Mouse (Mus musculus): ENCODE results near the gene Paqr6. TPM values are rescaled to one million over a fixed set of nuclear protein-coding genes. Genes with fewer than 3 reads are reported as not detected.
A peak's percentile ranks its signal among the peaks of the same experiment; 100 is the strongest.
"Not testable (repeated sequence)": the region's sequence is repeated elsewhere in the genome, so short reads cannot be mapped to it uniquely, and the experiment has no call there.

The Paqr6 gene
- polyA plus RNA-seq, 1 experiment from 2014 or later = 3.2 TPM

- H3K36me3 ChIP-seq (ENCODE audit: control insufficient read depth, insufficient read depth); H3K27me3 ChIP-seq (ENCODE audit: control insufficient read depth, insufficient read depth, low read length); H3K27ac ChIP-seq (ENCODE audit: low read length); H3K9me3 ChIP-seq (replicated peaks; ENCODE audit: control insufficient read depth, low read length); H3K9ac ChIP-seq (ENCODE audit: low read length); ATAC-seq (replicated peaks; ENCODE audit: extremely low read depth, insufficient read depth, low FRiP score); H3K4me3 ChIP-seq (ENCODE audit: low read length); H3K4me1 ChIP-seq (ENCODE audit: control insufficient read depth, insufficient read depth, low read length): not testable (repeated sequence)
- peak overlapping the region; percentile 48 for H3K4me2 ChIP-seq (ENCODE audit: low read depth, low read length)
- 16% methylated on average over 5 of the region's 7 CpGs for WGBS
These were observed 12.3 kb downstream of the Paqr6 start for GRCm38 (mm10) chr3:88376644-88377043.

- H3K36me3 ChIP-seq (ENCODE audit: control insufficient read depth, insufficient read depth); H3K27me3 ChIP-seq (ENCODE audit: control insufficient read depth, insufficient read depth, low read length); H3K9me3 ChIP-seq (replicated peaks; ENCODE audit: control insufficient read depth, low read length); ATAC-seq (replicated peaks; ENCODE audit: extremely low read depth, insufficient read depth, low FRiP score); H3K4me1 ChIP-seq (ENCODE audit: control insufficient read depth, insufficient read depth, low read length); H3K27ac ChIP-seq (ENCODE audit: low read length); H3K4me2 ChIP-seq (ENCODE audit: low read depth, low read length); H3K4me3 ChIP-seq (ENCODE audit: low read length); H3K9ac ChIP-seq (ENCODE audit: low read length): not testable (repeated sequence)
- 71% methylated on average over 4 of the region's 5 CpGs for WGBS
These were observed 14.2 kb downstream of the Paqr6 start, which contains the start of gene Bglap2 for GRCm38 (mm10) chr3:88378599-88378998. Gene Bglap2 (minus strand): TSS chr3:88378699.

- H3K36me3 ChIP-seq (ENCODE audit: control insufficient read depth, insufficient read depth); H3K9me3 ChIP-seq (replicated peaks; ENCODE audit: control insufficient read depth, low read length); H3K9ac ChIP-seq (ENCODE audit: low read length); H3K27me3 ChIP-seq (ENCODE audit: control insufficient read depth, insufficient read depth, low read length); H3K4me1 ChIP-seq (ENCODE audit: control insufficient read depth, insufficient read depth, low read length); H3K4me3 ChIP-seq (ENCODE audit: low read length); H3K27ac ChIP-seq (ENCODE audit: low read length): not testable (repeated sequence)
- ATAC-seq (replicated peaks; ENCODE audit: extremely low read depth, insufficient read depth, low FRiP score) = peak; percentile 75
- H3K4me2 ChIP-seq (ENCODE audit: low read depth, low read length) = peak overlapping the region; percentile 50
- WGBS = 11% methylated on average over 19 of the region's 22 CpGs
These were observed 17.3 kb downstream of the Paqr6 start for GRCm38 (mm10) chr3:88381389-88382315.

GRCm38 (mm10) chr3:88382383-88382782 lies 18.0 kb downstream of the Paqr6 start:
- H3K27ac ChIP-seq (ENCODE audit: low read length); H3K36me3 ChIP-seq (ENCODE audit: control insufficient read depth, insufficient read depth); H3K4me1 ChIP-seq (ENCODE audit: control insufficient read depth, insufficient read depth, low read length); H3K9me3 ChIP-seq (replicated peaks; ENCODE audit: control insufficient read depth, low read length); ATAC-seq (replicated peaks; ENCODE audit: extremely low read depth, insufficient read depth, low FRiP score); H3K4me3 ChIP-seq (ENCODE audit: low read length); H3K4me2 ChIP-seq (ENCODE audit: low read depth, low read length); H3K9ac ChIP-seq (ENCODE audit: low read length); H3K27me3 ChIP-seq (ENCODE audit: control insufficient read depth, insufficient read depth, low read length): not testable (repeated sequence)
- 24% methylated on average over 1 of the region's 7 CpGs for WGBS

- H3K27ac ChIP-seq (ENCODE audit: low read length) = no peak within 1 kb of the TSS
- no peak within 1 kb of the TSS for H3K4me2 ChIP-seq (ENCODE audit: low read depth, low read length)
- no peaks in the 10 kb centered on the region for H3K9me3 ChIP-seq (replicated peaks; ENCODE audit: control insufficient read depth, low read length)
- no peaks in the 10 kb centered on the region for H3K36me3 ChIP-seq (ENCODE audit: control insufficient read depth, insufficient read depth)
- H3K4me3 ChIP-seq (ENCODE audit: low read length) = no peak within 1 kb of the TSS
- no peak for ATAC-seq (replicated peaks; ENCODE audit: extremely low read depth, insufficient read depth, low FRiP score)
- WGBS = 72% methylated on average over 5 of the region's 5 CpGs
- H3K27me3 ChIP-seq (ENCODE audit: control insufficient read depth, insufficient read depth, low read length) = no peaks in the 10 kb centered on the region
- no peak within 1 kb of the TSS for H3K9ac ChIP-seq (ENCODE audit: low read length)
- H3K4me1 ChIP-seq (ENCODE audit: control insufficient read depth, insufficient read depth, low read length) = no peaks in the 10 kb centered on the region
These were observed 20.0 kb downstream of the Paqr6 start, which contains the start of gene Bglap for GRCm38 (mm10) chr3:88384364-88384763. Gene Bglap (minus strand): TSS chr3:88384464.

- no peak; the same call in 1 of the 2 replicates for ATAC-seq (replicated peaks; ENCODE audit: extremely low read depth, insufficient read depth, low FRiP score)
These were observed 29.5 kb downstream of the Paqr6 start for GRCm38 (mm10) chr3:88393776-88394375.

GRCm38 (mm10) chr3:88395288-88395687 lies 30.9 kb downstream of the Paqr6 start:
- H3K9ac ChIP-seq (ENCODE audit: low read length) = no peak overlapping the region
- no peak overlapping the region for H3K4me3 ChIP-seq (ENCODE audit: low read length)
- H3K27me3 ChIP-seq (ENCODE audit: control insufficient read depth, insufficient read depth, low read length) = no peaks in the 10 kb centered on the region
- no peak overlapping the region for H3K27ac ChIP-seq (ENCODE audit: low read length)
- no peak overlapping the region for H3K4me2 ChIP-seq (ENCODE audit: low read depth, low read length)
- ATAC-seq (replicated peaks; ENCODE audit: extremely low read depth, insufficient read depth, low FRiP score) = no peak
- no peaks in the 10 kb centered on the region for H3K9me3 ChIP-seq (replicated peaks; ENCODE audit: control insufficient read depth, low read length)
- H3K4me1 ChIP-seq (ENCODE audit: control insufficient read depth, insufficient read depth, low read length) = no peaks in the 10 kb centered on the region
- peaks cover 11% of the 10 kb centered on the region for H3K36me3 ChIP-seq (ENCODE audit: control insufficient read depth, insufficient read depth)
- WGBS = 91% methylated on average over 6 of the region's 6 CpGs

More at GRCm38 (mm10) chr3:88393776-88394375, 29.5 kb downstream of the Paqr6 start:
- WGBS = 80% methylated on average over 9 of the region's 9 CpGs
- no peak overlapping the region for H3K4me3 ChIP-seq (ENCODE audit: low read length)
- H3K36me3 ChIP-seq (ENCODE audit: control insufficient read depth, insufficient read depth) = peaks cover 9% of the 10 kb centered on the region
- no peak overlapping the region for H3K4me2 ChIP-seq (ENCODE audit: low read depth, low read length)
- H3K9ac ChIP-seq (ENCODE audit: low read length) = no peak overlapping the region
- no peaks in the 10 kb centered on the region for H3K27me3 ChIP-seq (ENCODE audit: control insufficient read depth, insufficient read depth, low read length)
- H3K9me3 ChIP-seq (replicated peaks; ENCODE audit: control insufficient read depth, low read length) = no peaks in the 10 kb centered on the region
- no peaks in the 10 kb centered on the region for H3K4me1 ChIP-seq (ENCODE audit: control insufficient read depth, insufficient read depth, low read length)
- no peak overlapping the region for H3K27ac ChIP-seq (ENCODE audit: low read length)

GRCm38 (mm10) chr3:88395742-88396141 lies 31.4 kb downstream of the Paqr6 start:
- peaks cover 9% of the 10 kb centered on the region for H3K36me3 ChIP-seq (ENCODE audit: control insufficient read depth, insufficient read depth)

GRCm38 (mm10) chr3:88398666-88399065 lies 34.3 kb downstream of the Paqr6 start:
- ATAC-seq (replicated peaks; ENCODE audit: extremely low read depth, insufficient read depth, low FRiP score) = no peak
- H3K27me3 ChIP-seq (ENCODE audit: control insufficient read depth, insufficient read depth, low read length) = no peaks in the 10 kb centered on the region
- WGBS = 83% methylated on average over 2 of the region's 2 CpGs
- H3K4me3 ChIP-seq (ENCODE audit: low read length) = no peak overlapping the region
- H3K36me3 ChIP-seq (ENCODE audit: control insufficient read depth, insufficient read depth) = peaks cover 9% of the 10 kb centered on the region
- H3K9ac ChIP-seq (ENCODE audit: low read length) = no peak overlapping the region
- H3K27ac ChIP-seq (ENCODE audit: low read length) = no peak overlapping the region
- no peak overlapping the region for H3K4me2 ChIP-seq (ENCODE audit: low read depth, low read length)
- no peaks in the 10 kb centered on the region for H3K4me1 ChIP-seq (ENCODE audit: control insufficient read depth, insufficient read depth, low read length)
- no peaks in the 10 kb centered on the region for H3K9me3 ChIP-seq (replicated peaks; ENCODE audit: control insufficient read depth, low read length)

More at GRCm38 (mm10) chr3:88395742-88396141, 31.4 kb downstream of the Paqr6 start:
- Histone ChIP-seq H3K27ac (ENCODE audit: low read length) (no peak overlapping the region), H3K4me3 (ENCODE audit: low read length) (no peak overlapping the region), H3K9ac (ENCODE audit: low read length) (no peak overlapping the region), H3K9me3 (replicated peaks; ENCODE audit: control insufficient read depth, low read length) (no peaks in the 10 kb centered on the region), H3K4me2 (ENCODE audit: low read depth, low read length) (no peak overlapping the region), H3K4me1 (ENCODE audit: control insufficient read depth, insufficient read depth, low read length) (no peaks in the 10 kb centered on the region), H3K27me3 (ENCODE audit: control insufficient read depth, insufficient read depth, low read length) (no peaks in the 10 kb centered on the region)
- WGBS = 79% methylated on average over 8 of the region's 8 CpGs
- no peak for ATAC-seq (replicated peaks; ENCODE audit: extremely low read depth, insufficient read depth, low FRiP score)

Data from heart, embryonic 16.5 days (tissue).